Mouse (Mus musculus): ENCODE measurements around the gene Gaa. TPM values are rescaled to one million over a fixed set of nuclear protein-coding genes. Genes with fewer than 3 reads are reported as not detected.

Gene Gaa
- polyA plus RNA-seq, 1 experiment from 2014 or later, result 49.6 TPM

DNA sequence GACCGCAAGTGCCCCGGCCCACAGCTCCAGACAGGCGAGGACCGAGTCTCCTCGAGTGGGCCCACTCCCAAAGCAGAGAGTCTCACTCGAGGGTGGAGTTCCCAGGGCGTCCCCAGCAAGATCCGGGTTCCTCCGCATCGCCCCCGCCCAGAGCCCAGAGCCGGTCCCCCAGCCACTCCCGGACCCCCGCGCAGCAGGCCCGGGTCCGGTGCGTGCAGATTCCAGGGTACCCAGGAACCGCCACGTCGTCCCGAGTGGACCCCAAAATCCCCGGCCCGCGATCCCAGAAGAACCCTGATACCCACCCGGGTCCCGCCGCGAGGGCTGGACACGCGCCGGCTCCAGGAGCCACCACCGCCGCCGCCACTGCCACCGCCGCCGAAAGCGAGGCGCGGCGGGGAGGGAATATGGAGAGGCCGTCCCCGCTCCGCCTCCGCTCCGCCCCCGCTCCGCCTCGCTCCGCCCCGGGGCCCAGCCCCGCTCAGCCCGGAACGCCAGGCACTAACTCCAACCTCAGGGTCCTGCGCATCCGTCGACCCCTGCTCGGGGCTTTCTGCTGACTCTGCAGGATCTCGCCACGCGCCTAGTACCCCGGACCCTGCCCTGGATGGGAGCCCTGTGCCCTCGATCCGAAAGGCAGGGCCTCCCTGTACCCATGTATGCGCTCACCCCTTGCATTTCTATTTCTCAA is 39.5 kb upstream of the Gaa start, which contains the start of the genes Tbc1d16 and Ccdc40:
Gene Tbc1d16 (minus strand): TSS at position 409 of the 691 bp plus-strand sequence.
Gene Ccdc40 (plus strand): TSS at position 482 of the 691 bp plus-strand sequence.
- 1% methylated on average over 48 of the region's 66 CpGs for WGBS (ENCODE audit: insufficient replicate concordance)
- Histone ChIP-seq H3K27ac (ENCODE audit: low read depth, low read length) (no peak within 1 kb of the TSS; the same call in 1 of the 2 replicates), H3K36me3 (ENCODE audit: control insufficient read depth, insufficient read depth, low read length) (no peaks in the 10 kb centered on the region), H3K9ac (ENCODE audit: low read depth, low read length) (peak within 1 kb of the TSS; percentile 88), H3K4me2 (peak within 1 kb of the TSS; percentile 97), H3K9me3 (replicated peaks; ENCODE audit: control insufficient read depth, low read length) (no peaks in the 10 kb centered on the region), H3K4me3 (ENCODE audit: low read depth, low read length) (peak within 1 kb of the TSS; percentile 73), H3K27me3 (ENCODE audit: control insufficient read depth, insufficient read depth, low read length) (peaks cover 5% of the 10 kb centered on the region; the same call in 1 of the 2 replicates), H3K4me1 (ENCODE audit: control insufficient read depth, insufficient read depth, low read length) (0 out of 2 replicates have a peak, but pooled peaks cover 3% of the 10 kb centered on the region)
- ATAC-seq (replicated peaks; ENCODE audit: insufficient number of reproducible peaks, low FRiP score, low TSS enrichment), result peak; percentile 87

DNA sequence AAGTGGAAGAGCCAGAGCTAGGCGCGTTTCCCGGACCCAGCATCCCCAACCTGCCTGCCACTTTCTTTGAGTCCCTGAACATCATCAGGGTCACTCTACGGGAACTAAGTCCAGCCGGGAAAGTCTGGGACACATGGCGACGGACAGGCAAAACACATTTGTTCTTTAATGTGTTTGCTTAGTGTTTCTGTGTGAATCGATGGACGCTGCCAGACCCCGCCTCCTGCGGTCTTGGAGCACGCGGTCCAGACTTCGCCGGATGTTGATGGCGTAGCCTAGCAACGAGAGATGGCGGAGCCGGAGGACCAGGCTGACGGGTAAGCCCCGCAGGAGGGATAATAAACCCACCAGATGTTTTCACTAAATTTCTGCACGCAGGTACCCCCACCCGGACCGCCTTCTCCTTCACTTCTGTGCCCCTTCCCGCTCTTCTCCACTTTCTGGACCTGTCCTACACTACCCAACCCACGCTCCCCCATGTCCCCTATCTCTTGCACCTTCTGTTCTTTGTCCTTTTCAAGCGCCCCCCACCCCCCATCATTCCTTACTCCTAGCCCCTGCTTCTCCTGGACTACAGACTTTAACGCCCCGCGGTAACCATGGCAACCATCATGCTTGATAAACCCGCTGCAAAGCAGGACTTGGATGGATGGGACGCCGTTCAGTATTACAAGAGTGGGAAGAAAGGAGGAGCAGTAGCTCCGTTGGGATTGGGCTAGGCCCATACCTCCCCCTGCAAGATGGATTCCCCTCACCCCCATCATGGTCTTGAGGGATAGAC is 38.7 kb upstream of the Gaa start:
- no peaks in the 10 kb centered on the region for H3K9me3 ChIP-seq (replicated peaks; ENCODE audit: control insufficient read depth, low read length)
- peaks cover 5% of the 10 kb centered on the region; the same call in 1 of the 2 replicates for H3K27me3 ChIP-seq (ENCODE audit: control insufficient read depth, insufficient read depth, low read length)
- peak; percentile 62; the same call in 1 of the 2 replicates for ATAC-seq (replicated peaks; ENCODE audit: insufficient number of reproducible peaks, low FRiP score, low TSS enrichment)
- 0 out of 2 replicates have a peak, but pooled peaks cover 3% of the 10 kb centered on the region for H3K4me1 ChIP-seq (ENCODE audit: control insufficient read depth, insufficient read depth, low read length)
- H3K36me3 ChIP-seq (ENCODE audit: control insufficient read depth, insufficient read depth, low read length), result no peaks in the 10 kb centered on the region
- WGBS (ENCODE audit: insufficient replicate concordance), result 3% methylated on average over 34 of the region's 34 CpGs
- no peak overlapping the region; the same call in 1 of the 2 replicates for H3K27ac ChIP-seq (ENCODE audit: low read depth, low read length)
- no peak overlapping the region for H3K9ac ChIP-seq (ENCODE audit: low read depth, low read length)
- H3K4me3 ChIP-seq (ENCODE audit: low read depth, low read length), result peak overlapping the region; percentile 73
- peak overlapping the region; percentile 97 for H3K4me2 ChIP-seq

DNA sequence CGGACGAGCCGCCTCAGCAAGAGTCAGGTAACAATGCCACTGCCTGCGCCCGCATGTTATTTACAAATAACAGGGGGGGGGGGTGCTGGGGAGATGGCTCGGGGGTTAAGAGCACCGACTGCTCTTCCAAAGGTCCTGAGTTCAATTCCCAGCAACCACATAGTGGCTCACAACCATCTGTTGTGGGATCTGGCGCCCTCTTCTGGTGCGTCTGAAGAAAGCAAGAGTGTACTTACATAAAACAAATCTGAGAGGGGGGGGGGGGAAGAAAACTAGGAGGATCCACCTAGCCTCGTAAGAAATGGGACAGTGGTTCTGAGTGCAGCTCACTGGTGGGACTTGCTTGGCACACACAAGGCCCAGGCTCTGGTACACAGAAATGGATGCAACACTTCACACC is 32.9 kb upstream of the Gaa start:
- WGBS (ENCODE audit: insufficient replicate concordance), result 90% methylated on average over 10 of the region's 10 CpGs
- H3K36me3 ChIP-seq (ENCODE audit: control insufficient read depth, insufficient read depth, low read length), result no peaks in the 10 kb centered on the region
- H3K4me3 ChIP-seq (ENCODE audit: low read depth, low read length), result no peak overlapping the region
- H3K27me3 ChIP-seq (ENCODE audit: control insufficient read depth, insufficient read depth, low read length), result peaks cover 3% of the 10 kb centered on the region; the same call in 1 of the 2 replicates
- no peaks in the 10 kb centered on the region for H3K9me3 ChIP-seq (replicated peaks; ENCODE audit: control insufficient read depth, low read length)
- no peak overlapping the region for H3K27ac ChIP-seq (ENCODE audit: low read depth, low read length)
- no peak overlapping the region for H3K9ac ChIP-seq (ENCODE audit: low read depth, low read length)
- no peak for ATAC-seq (replicated peaks; ENCODE audit: insufficient number of reproducible peaks, low FRiP score, low TSS enrichment)
- no peak overlapping the region for H3K4me2 ChIP-seq
- no peaks in the 10 kb centered on the region for H3K4me1 ChIP-seq (ENCODE audit: control insufficient read depth, insufficient read depth, low read length)

DNA sequence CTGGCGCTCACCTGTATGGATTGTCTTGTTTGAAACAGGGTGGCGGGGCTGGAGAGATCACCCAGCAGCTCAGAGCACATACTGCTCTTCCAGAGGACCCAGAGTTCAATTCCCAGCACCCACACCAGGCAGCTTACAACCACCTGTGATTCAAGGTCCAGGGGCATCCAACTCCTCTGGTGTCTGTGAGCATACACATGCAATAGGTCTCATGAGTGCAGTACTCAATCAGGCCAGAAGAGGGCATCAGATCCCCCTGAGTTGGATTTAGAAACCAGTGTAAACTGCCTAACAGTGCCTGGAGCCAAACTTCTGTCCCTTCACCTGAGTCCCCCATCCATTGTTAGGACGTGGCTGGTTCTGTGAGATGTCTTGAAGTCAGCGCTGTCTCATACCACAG is 32.1 kb upstream of the Gaa start:
- no peak overlapping the region for H3K4me3 ChIP-seq (ENCODE audit: low read depth, low read length)
- H3K27me3 ChIP-seq (ENCODE audit: control insufficient read depth, insufficient read depth, low read length), result no peaks in the 10 kb centered on the region
- no peaks in the 10 kb centered on the region for H3K9me3 ChIP-seq (replicated peaks; ENCODE audit: control insufficient read depth, low read length)
- H3K27ac ChIP-seq (ENCODE audit: low read depth, low read length), result no peak overlapping the region
- 72% methylated on average over 4 of the region's 4 CpGs for WGBS (ENCODE audit: insufficient replicate concordance)
- no peaks in the 10 kb centered on the region for H3K36me3 ChIP-seq (ENCODE audit: control insufficient read depth, insufficient read depth, low read length)
- no peak overlapping the region for H3K9ac ChIP-seq (ENCODE audit: low read depth, low read length)
- no peak overlapping the region for H3K4me2 ChIP-seq
- no peak for ATAC-seq (replicated peaks; ENCODE audit: insufficient number of reproducible peaks, low FRiP score, low TSS enrichment)
- no peaks in the 10 kb centered on the region for H3K4me1 ChIP-seq (ENCODE audit: control insufficient read depth, insufficient read depth, low read length)

DNA sequence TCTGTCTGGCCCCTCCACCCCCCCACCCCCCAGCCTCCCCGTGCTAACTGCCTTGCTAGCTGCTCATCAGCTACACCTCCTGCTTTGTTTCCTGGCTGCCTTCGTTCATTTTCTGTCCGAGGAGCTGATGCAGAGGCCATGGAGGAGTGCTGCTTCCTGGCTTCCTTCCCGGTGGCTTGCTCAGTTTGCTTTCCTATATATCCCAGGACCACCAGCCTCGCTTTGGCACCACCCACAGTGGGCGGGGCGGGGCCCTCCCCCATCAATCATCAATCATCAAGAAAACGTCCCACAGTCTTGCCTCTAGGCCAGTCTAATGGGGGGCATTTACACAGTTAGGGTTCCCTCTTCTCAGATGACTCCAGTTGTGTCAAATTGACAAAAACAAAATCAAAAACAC is 31.3 kb upstream of the Gaa start:
- WGBS (ENCODE audit: insufficient replicate concordance), result 29% methylated on average over 8 of the region's 8 CpGs
- no peaks in the 10 kb centered on the region for H3K9me3 ChIP-seq (replicated peaks; ENCODE audit: control insufficient read depth, low read length)
- H3K27me3 ChIP-seq (ENCODE audit: control insufficient read depth, insufficient read depth, low read length), result no peaks in the 10 kb centered on the region
- H3K27ac ChIP-seq (ENCODE audit: low read depth, low read length), result no peak overlapping the region
- no peaks in the 10 kb centered on the region for H3K36me3 ChIP-seq (ENCODE audit: control insufficient read depth, insufficient read depth, low read length)
- no peak for ATAC-seq (replicated peaks; ENCODE audit: insufficient number of reproducible peaks, low FRiP score, low TSS enrichment)
- no peak overlapping the region for H3K4me2 ChIP-seq
- no peak overlapping the region for H3K4me3 ChIP-seq (ENCODE audit: low read depth, low read length)
- no peak overlapping the region for H3K9ac ChIP-seq (ENCODE audit: low read depth, low read length)
- H3K4me1 ChIP-seq (ENCODE audit: control insufficient read depth, insufficient read depth, low read length), result no peaks in the 10 kb centered on the region

DNA sequence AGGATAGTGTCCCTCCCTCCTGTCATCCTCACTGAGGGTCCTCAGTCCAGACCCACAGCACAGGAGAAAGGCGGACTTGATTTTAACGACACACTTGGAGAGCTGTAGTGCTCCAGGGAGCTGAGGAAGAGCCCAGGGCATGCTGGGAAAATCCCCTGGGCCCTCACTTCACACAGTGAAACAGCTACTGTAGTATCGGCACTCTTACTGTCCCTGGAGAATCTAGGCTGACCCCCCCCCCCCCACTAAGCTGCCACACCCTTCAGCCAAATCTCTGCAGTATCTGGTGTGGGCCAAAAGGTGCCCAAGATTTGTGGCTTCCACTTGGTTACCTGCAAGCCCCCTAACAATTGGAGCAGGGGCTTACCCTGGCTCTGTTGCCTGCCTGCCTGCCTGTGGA is 30.7 kb upstream of the Gaa start:
- no peaks in the 10 kb centered on the region for H3K9me3 ChIP-seq (replicated peaks; ENCODE audit: control insufficient read depth, low read length)
- no peak overlapping the region for H3K4me2 ChIP-seq
- H3K27ac ChIP-seq (ENCODE audit: low read depth, low read length), result no peak overlapping the region
- no peak overlapping the region for H3K9ac ChIP-seq (ENCODE audit: low read depth, low read length)
- no peak overlapping the region for H3K4me3 ChIP-seq (ENCODE audit: low read depth, low read length)
- ATAC-seq (replicated peaks; ENCODE audit: insufficient number of reproducible peaks, low FRiP score, low TSS enrichment), result no peak
- H3K36me3 ChIP-seq (ENCODE audit: control insufficient read depth, insufficient read depth, low read length), result no peaks in the 10 kb centered on the region
- no peaks in the 10 kb centered on the region for H3K27me3 ChIP-seq (ENCODE audit: control insufficient read depth, insufficient read depth, low read length)
- 53% methylated on average over 3 of the region's 3 CpGs for WGBS (ENCODE audit: insufficient replicate concordance)
- H3K4me1 ChIP-seq (ENCODE audit: control insufficient read depth, insufficient read depth, low read length), result no peaks in the 10 kb centered on the region

DNA sequence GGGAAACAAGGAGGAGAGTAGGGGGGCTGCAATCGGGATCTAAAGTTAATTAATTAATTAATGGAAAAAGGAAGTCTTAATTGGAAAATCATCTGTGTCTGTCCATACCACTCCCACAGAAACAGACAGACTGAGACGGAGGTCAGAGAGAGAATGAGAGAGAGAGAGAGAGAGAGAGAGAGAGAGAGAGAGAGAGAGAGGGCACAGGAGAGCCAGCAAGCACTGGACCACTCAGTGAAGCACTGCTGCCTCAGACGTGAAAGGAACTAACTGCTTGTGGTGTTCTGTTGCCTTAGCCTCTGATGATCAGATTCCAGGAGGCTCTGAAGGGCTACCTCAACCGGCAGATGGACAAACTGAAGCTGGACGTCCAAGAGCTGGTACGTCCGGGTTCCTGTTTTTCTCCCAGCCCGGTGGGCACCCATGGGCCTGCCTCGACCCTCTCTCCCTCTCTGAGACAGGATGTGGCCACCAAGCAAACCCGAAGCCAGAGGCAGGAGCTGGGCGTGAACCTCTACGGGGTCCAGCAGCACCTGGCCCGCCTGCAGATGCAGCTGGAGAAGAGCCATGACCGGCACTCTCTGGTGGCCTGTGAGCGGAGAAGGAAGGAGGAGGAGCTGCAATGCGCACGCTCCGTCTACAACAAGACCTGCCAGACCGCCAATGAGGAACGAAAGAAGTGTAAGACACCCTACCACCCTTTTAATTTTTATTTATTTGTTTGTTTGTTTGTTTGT is 30.0 kb upstream of the Gaa start:
- no peak; the same call in 1 of the 2 replicates for ATAC-seq (replicated peaks; ENCODE audit: insufficient number of reproducible peaks, low FRiP score, low TSS enrichment)
- no peaks in the 10 kb centered on the region for H3K27me3 ChIP-seq (ENCODE audit: control insufficient read depth, insufficient read depth, low read length)
- H3K4me1 ChIP-seq (ENCODE audit: control insufficient read depth, insufficient read depth, low read length), result no peaks in the 10 kb centered on the region
- peak overlapping the region; percentile 27 for H3K4me3 ChIP-seq (ENCODE audit: low read depth, low read length)
- no peaks in the 10 kb centered on the region for H3K36me3 ChIP-seq (ENCODE audit: control insufficient read depth, insufficient read depth, low read length)
- H3K4me2 ChIP-seq, result peak overlapping the region; percentile 61
- no peaks in the 10 kb centered on the region for H3K9me3 ChIP-seq (replicated peaks; ENCODE audit: control insufficient read depth, low read length)
- H3K27ac ChIP-seq (ENCODE audit: low read depth, low read length), result no peak overlapping the region
- H3K9ac ChIP-seq (ENCODE audit: low read depth, low read length), result peak overlapping the region; percentile 62
- WGBS (ENCODE audit: insufficient replicate concordance), result 26% methylated on average over 20 of the region's 20 CpGs

DNA sequence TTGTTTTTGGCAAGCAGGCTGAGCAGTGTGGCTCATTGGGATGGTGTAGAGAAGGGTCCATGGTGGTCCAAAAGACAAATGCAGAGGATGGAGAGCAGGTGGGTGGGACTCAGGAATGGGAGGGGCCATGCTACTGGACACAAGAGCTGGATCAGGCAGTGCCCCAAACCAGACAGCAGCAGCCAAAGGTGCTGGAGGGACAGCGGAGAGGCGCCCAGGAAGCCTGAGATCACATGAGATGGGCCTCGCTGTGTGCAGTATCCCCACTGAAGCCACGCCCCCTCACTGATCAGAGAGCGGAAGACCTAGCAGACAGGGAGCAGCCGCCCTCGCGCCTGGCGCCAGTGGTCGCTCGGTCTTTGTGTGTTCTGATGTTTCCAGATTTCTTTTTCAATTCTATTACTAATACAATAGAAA is 29.4 kb upstream of the Gaa start:
- H3K4me3 ChIP-seq (ENCODE audit: low read depth, low read length), result peak overlapping the region; percentile 27
- H3K4me2 ChIP-seq, result peak overlapping the region; percentile 61
- no peak overlapping the region for H3K27ac ChIP-seq (ENCODE audit: low read depth, low read length)
- peak overlapping the region; percentile 62 for H3K9ac ChIP-seq (ENCODE audit: low read depth, low read length)
- no peaks in the 10 kb centered on the region for H3K27me3 ChIP-seq (ENCODE audit: control insufficient read depth, insufficient read depth, low read length)
- 6% methylated on average over 11 of the region's 11 CpGs for WGBS (ENCODE audit: insufficient replicate concordance)
- no peaks in the 10 kb centered on the region for H3K36me3 ChIP-seq (ENCODE audit: control insufficient read depth, insufficient read depth, low read length)
- no peak; the same call in 1 of the 2 replicates for ATAC-seq (replicated peaks; ENCODE audit: insufficient number of reproducible peaks, low FRiP score, low TSS enrichment)
- H3K4me1 ChIP-seq (ENCODE audit: control insufficient read depth, insufficient read depth, low read length), result no peaks in the 10 kb centered on the region
- no peaks in the 10 kb centered on the region for H3K9me3 ChIP-seq (replicated peaks; ENCODE audit: control insufficient read depth, low read length)
